Mouse (Mus musculus) hindbrain, embryonic 10.5 days (tissue): Measurements from ENCODE around the gene Ankrd28. TPM values are rescaled to one million over a fixed set of nuclear protein-coding genes. Genes with fewer than 3 reads are reported as not detected.
"Not testable (repeated sequence)": the region's sequence is repeated elsewhere in the genome, so short reads cannot be mapped to it uniquely, and the experiment has no call there.

Experiments used
- DNase-seq: peaks from one replicate; pipeline ENCODE4 v3.0.0-alpha.2; 2017; ENCODE audit warnings: low spot score
- H3K27ac ChIP-seq: fragments of 300-500 bp; sonication (generic); 2 replicates; pipeline ENCODE4 v1.5.1; 2016; ENCODE audit warnings: mild to moderate bottlenecking, moderate library complexity
- H3K27me3 ChIP-seq: fragments of 300-500 bp; sonication (generic); 2 replicates; pipeline ENCODE4 v1.6.1; 2016; ENCODE audit warnings: mild to moderate bottlenecking; ENCODE audit not compliant: poor library complexity, insufficient read depth, severe bottlenecking
- H3K36me3 ChIP-seq: fragments of 300-500 bp; sonication (generic); 2 replicates; pipeline ENCODE4 v1.6.1; 2016; ENCODE audit warnings: mild to moderate bottlenecking, moderate library complexity
- H3K4me1 ChIP-seq: fragments of 300-500 bp; sonication (generic); replicated peaks from 2 replicates; pipeline ENCODE4 v1.6.1; 2016; ENCODE audit warnings: mild to moderate bottlenecking
- H3K4me3 ChIP-seq: fragments of 300-500 bp; sonication (generic); 2 replicates; pipeline ENCODE4 v1.5.1; 2016; ENCODE audit warnings: mild to moderate bottlenecking, moderate library complexity
- H3K9me3 ChIP-seq: fragments of 300-500 bp; sonication (generic); 2 replicates; pipeline ENCODE4 v1.6.1; 2016; ENCODE audit warnings: mild to moderate bottlenecking, moderate library complexity
- WGBS: fragments of 180-500 bp; shearing (Covaris S2); methylation state at CpG from one replicate; pipeline ENCODE4 v1.1.7; 2016; 5-methylcytosine and 5-hydroxymethylcytosine counted together
- polyA plus RNA-seq: library from polyadenylated mRNA; unstranded; fragments of >200 nt; fragmentation: Nextera tagmentation; extraction: Ambion mirVana; gene quantifications from 2 replicates; pipeline ENCODE4 v1.2.1, GENCODE M21; 2016

Ankrd28 gene
- polyA plus RNA-seq, 1 experiment from 2014 or later, result 7.7 TPM

- no peak overlapping the region for H3K27ac ChIP-seq
- 94% methylated on average over 5 of the region's 5 CpGs for WGBS
- DNase-seq, result no peak
- peaks cover 26% of the 10 kb centered on the region for H3K4me1 ChIP-seq
- H3K27me3 ChIP-seq, result no peaks in the 10 kb centered on the region
- no peak overlapping the region for H3K4me3 ChIP-seq
- H3K9me3 ChIP-seq, result no peaks in the 10 kb centered on the region
- H3K36me3 ChIP-seq, result no peaks in the 10 kb centered on the region
These were observed 45.5 kb downstream of the Ankrd28 start for GRCm38 (mm10) chr14:31784975-31785374.

GRCm38 (mm10) chr14:31781309-31782049 is 49.0 kb downstream of the Ankrd28 start:
- no peak for DNase-seq
- no peaks in the 10 kb centered on the region for H3K9me3 ChIP-seq
- peak overlapping the region; percentile 29; the same call in 1 of the 2 replicates for H3K4me3 ChIP-seq
- no peaks in the 10 kb centered on the region for H3K36me3 ChIP-seq
- H3K4me1 ChIP-seq, result peaks cover 27% of the 10 kb centered on the region
- H3K27ac ChIP-seq, result peak overlapping the region; percentile 82
- 43% methylated on average over 11 of the region's 11 CpGs for WGBS
- no peaks in the 10 kb centered on the region for H3K27me3 ChIP-seq

- no peak for DNase-seq
- Histone ChIP-seq H3K4me3 (peak overlapping the region; percentile 29; the same call in 1 of the 2 replicates), H3K9me3 (no peaks in the 10 kb centered on the region), H3K27me3 (no peaks in the 10 kb centered on the region), H3K36me3 (no peaks in the 10 kb centered on the region), H3K27ac (peak overlapping the region; percentile 82), H3K4me1 (peaks cover 27% of the 10 kb centered on the region)
- WGBS, result 40% methylated on average over 11 of the region's 11 CpGs
These were observed 49.8 kb downstream of the Ankrd28 start for GRCm38 (mm10) chr14:31780412-31781233.

GRCm38 (mm10) chr14:31773518-31773917 is 56.9 kb downstream of the Ankrd28 start:
- Histone ChIP-seq H3K4me1 (no peaks in the 10 kb centered on the region), H3K4me3 (no peak overlapping the region), H3K36me3 (no peaks in the 10 kb centered on the region), H3K27me3 (no peaks in the 10 kb centered on the region), H3K9me3 (no peaks in the 10 kb centered on the region), H3K27ac (no peak overlapping the region)
- WGBS, result 94% methylated on average over 4 of the region's 4 CpGs
- no peak for DNase-seq

GRCm38 (mm10) chr14:31772251-31772650 is 58.2 kb downstream of the Ankrd28 start:
- H3K4me1 ChIP-seq, result 0 out of 2 replicates have a peak, but pooled peaks cover 4% of the 10 kb centered on the region
- H3K36me3 ChIP-seq, result no peaks in the 10 kb centered on the region
- H3K27me3 ChIP-seq, result no peaks in the 10 kb centered on the region
- no peak for DNase-seq
- H3K4me3 ChIP-seq, result no peak overlapping the region
- H3K27ac ChIP-seq, result no peak overlapping the region
- H3K9me3 ChIP-seq, result no peaks in the 10 kb centered on the region

GRCm38 (mm10) chr14:31768531-31768930 is 61.9 kb downstream of the Ankrd28 start:
- DNase-seq, result no peak
- Histone ChIP-seq H3K9me3 (no peaks in the 10 kb centered on the region), H3K4me1 (0 out of 2 replicates have a peak, but pooled peaks cover 4% of the 10 kb centered on the region), H3K27ac (no peak overlapping the region), H3K36me3 (no peaks in the 10 kb centered on the region), H3K27me3 (no peaks in the 10 kb centered on the region), H3K4me3 (no peak overlapping the region)
- WGBS, result 95% methylated on average over 3 of the region's 3 CpGs

GRCm38 (mm10) chr14:31764083-31764482 is 66.4 kb downstream of the Ankrd28 start:
- H3K27me3 ChIP-seq, result no peaks in the 10 kb centered on the region
- no peaks in the 10 kb centered on the region for H3K9me3 ChIP-seq
- no peak overlapping the region for H3K4me3 ChIP-seq
- H3K4me1 ChIP-seq, result 0 out of 2 replicates have a peak, but pooled peaks cover 4% of the 10 kb centered on the region
- 94% methylated on average over 2 of the region's 2 CpGs for WGBS
- DNase-seq, result no peak
- H3K36me3 ChIP-seq, result peaks cover 22% of the 10 kb centered on the region
- no peak overlapping the region for H3K27ac ChIP-seq

- no peak for DNase-seq
- Histone ChIP-seq H3K9me3 (no peaks in the 10 kb centered on the region), H3K4me1 (no peaks in the 10 kb centered on the region), H3K4me3 (no peak overlapping the region), H3K36me3 (peaks cover 22% of the 10 kb centered on the region), H3K27me3 (no peaks in the 10 kb centered on the region), H3K27ac (no peak overlapping the region)
- WGBS, result 93% methylated on average over 7 of the region's 7 CpGs
These were observed 68.7 kb downstream of the Ankrd28 start for GRCm38 (mm10) chr14:31761727-31762126.

GRCm38 (mm10) chr14:31759195-31759594 is 71.3 kb downstream of the Ankrd28 start:
- Histone ChIP-seq H3K27me3 (no peaks in the 10 kb centered on the region), H3K9me3 (no peaks in the 10 kb centered on the region), H3K36me3 (peaks cover 33% of the 10 kb centered on the region), H3K4me1 (no peaks in the 10 kb centered on the region), H3K4me3 (no peak overlapping the region), H3K27ac (no peak overlapping the region)
- 90% methylated on average over 2 of the region's 2 CpGs for WGBS
- DNase-seq, result no peak

- not testable (repeated sequence) for H3K4me3 ChIP-seq, H3K9me3 ChIP-seq, DNase-seq, H3K27ac ChIP-seq, H3K4me1 ChIP-seq, H3K27me3 ChIP-seq
- H3K36me3 ChIP-seq, result peaks cover 35% of the 10 kb centered on the region
- WGBS, result 94% methylated on average over 3 of the region's 3 CpGs
These were observed 72.0 kb downstream of the Ankrd28 start for GRCm38 (mm10) chr14:31758410-31758809.

GRCm38 (mm10) chr14:31748239-31748873 is 82.1 kb downstream of the Ankrd28 start:
- peaks cover 25% of the 10 kb centered on the region for H3K36me3 ChIP-seq
- DNase-seq, result no peak
- no peaks in the 10 kb centered on the region for H3K4me1 ChIP-seq
- no peak overlapping the region for H3K27ac ChIP-seq
- no peak overlapping the region for H3K4me3 ChIP-seq
- H3K9me3 ChIP-seq, result no peaks in the 10 kb centered on the region
- WGBS, result 90% methylated on average over 6 of the region's 6 CpGs
- no peaks in the 10 kb centered on the region for H3K27me3 ChIP-seq

GRCm38 (mm10) chr14:31742523-31742922 is 87.9 kb downstream of the Ankrd28 start:
- 91% methylated on average over 3 of the region's 3 CpGs for WGBS
- H3K9me3 ChIP-seq, result no peaks in the 10 kb centered on the region
- no peaks in the 10 kb centered on the region for H3K4me1 ChIP-seq
- DNase-seq, result no peak
- no peak overlapping the region for H3K27ac ChIP-seq
- H3K36me3 ChIP-seq, result peaks cover 57% of the 10 kb centered on the region
- H3K27me3 ChIP-seq, result no peaks in the 10 kb centered on the region
- no peak overlapping the region for H3K4me3 ChIP-seq

GRCm38 (mm10) chr14:31734811-31735210 is 95.6 kb downstream of the Ankrd28 start:
- peaks cover 39% of the 10 kb centered on the region for H3K36me3 ChIP-seq
- H3K9me3 ChIP-seq, result no peaks in the 10 kb centered on the region
- 91% methylated on average over 2 of the region's 2 CpGs for WGBS
- DNase-seq, result no peak
- H3K27me3 ChIP-seq, result no peaks in the 10 kb centered on the region
- H3K27ac ChIP-seq, result no peak overlapping the region
- no peak overlapping the region for H3K4me3 ChIP-seq
- H3K4me1 ChIP-seq, result no peaks in the 10 kb centered on the region
